In the genomic region with DNA sequence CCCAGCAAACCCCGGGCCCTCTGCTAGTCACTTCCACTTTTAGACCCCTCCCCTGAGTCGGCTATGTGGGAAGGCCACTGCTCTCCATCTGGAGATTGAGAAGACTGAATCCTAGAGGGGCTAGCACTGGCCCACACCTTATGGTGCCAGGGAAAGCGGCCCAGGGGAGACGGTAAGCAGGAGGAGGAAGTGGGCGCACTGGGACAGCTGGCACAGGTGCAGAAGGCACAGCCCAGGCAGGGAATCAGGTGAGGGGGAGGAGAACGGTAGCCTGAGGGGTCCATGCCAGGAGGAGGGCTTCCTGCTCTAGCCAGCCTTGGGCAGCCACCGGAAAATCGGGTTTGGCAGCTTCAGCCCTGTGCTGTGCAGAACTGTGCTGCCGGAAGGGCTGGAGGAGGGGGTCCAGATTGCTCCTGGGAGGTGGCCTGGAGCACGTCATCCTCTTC, we compare ENCODE assay signal across 9 mouse cellular contexts. TPM values are rescaled to one million over a fixed set of nuclear protein-coding genes. Genes with fewer than 3 reads are reported as not detected.
DNase-seq lines count a peak whose midpoint lies in the region; ATAC-seq and TF ChIP-seq lines count a peak whose summit lies in the region.
"Had no signal": no experiment of that assay in that cellular context is flagged by ENCODE, and none has a peak within 500 bp of the region (broad histone marks: within the 10 kb centered on the region; RNA-seq: fewer than 3 reads in every experiment).

No protein-coding gene starts in this region.

- no peak overlapping the region for H3K9ac ChIP-seq in hindbrain, embryonic 15.5 days

- H3K36me3 ChIP-seq in hindbrain, embryonic 15.5 days: no peaks in the 10 kb centered on the region
- no peaks in the 10 kb centered on the region for H3K36me3 ChIP-seq in macrophage (ENCODE audit: inconsistent target)

- H3K4me3 ChIP-seq in gastrocnemius, adult 2 months: peak overlapping the region; percentile 64
- no peak overlapping the region; the same call in 1 of the 2 replicates for H3K4me3 ChIP-seq in hindbrain, embryonic 15.5 days
- H3K4me3 ChIP-seq in macrophage (ENCODE audit: inconsistent target): peak overlapping the region; percentile 11; the same call in 1 of the 2 replicates

- H3K9me3 ChIP-seq in hindbrain, embryonic 15.5 days: no peaks in the 10 kb centered on the region

- H3K4me1 ChIP-seq in hindbrain, embryonic 15.5 days (replicated peaks): peaks cover 15% of the 10 kb centered on the region

- H3K27ac ChIP-seq in gastrocnemius, adult 2 months: peak overlapping the region; percentile 87
- peak overlapping the region; percentile 66 for H3K27ac ChIP-seq in hindbrain, embryonic 15.5 days (replicated peaks)
- peak overlapping the region; percentile 83 for H3K27ac ChIP-seq in macrophage

- WGBS in hindbrain, embryonic 15.5 days: 23% methylated on average over 10 of the region's 10 CpGs
- WGBS in macrophage (ENCODE audit: missing documents): 5% methylated on average over 10 of the region's 10 CpGs

- TF ChIP-seq CTCF in gastrocnemius, adult 2 months (IDR thresholded peaks at IDR 0.05): no peak

- peak; percentile 87 for ATAC-seq in hindbrain, embryonic 15.5 days (ENCODE audit: low FRiP score, low read depth)

- peak overlapping the region; percentile 41 for H3K4me2 ChIP-seq in hindbrain, embryonic 15.5 days

- H3K79me2 ChIP-seq in macrophage (ENCODE audit: inconsistent target): no peaks in the 10 kb centered on the region

- DNase-seq in Muller cell, postnatal 12 days (ENCODE audit: inconsistent ontology term): peak; percentile 76
- DNase-seq in cerebellum, postnatal 10 days: peak; percentile 99
- DNase-seq in gastrocnemius, adult 2 months: peak; percentile 62
- peak; percentile 72 to 88 for DNase-seq in left cerebral cortex, postnatal 14 days (ENCODE audit: low spot score in 2 of 2)
- DNase-seq in right cerebral cortex, postnatal 25 days: peak; percentile 82
- DNase-seq in c-Kit-positive CD71-positive TER-119-positive erythroid progenitor cells, embryonic 14.5 days (ENCODE audit: low spot score): no peak

- intact Hi-C loops in gastrocnemius, adult 2 months (cut with DNase I): no loop called here
- intact Hi-C loops in left cerebral cortex, postnatal 14 days (cut with DNase I): loop anchor here (5.0 kb wide), 1 partner anchor 46 kb away; the partner anchor contains the start of gene Pik3r3

- H3K27me3 ChIP-seq in hindbrain, embryonic 15.5 days: no peaks in the 10 kb centered on the region

RNA-seq across cellular contexts. Expression of gene Gm49337, which starts 3.4 kb away (rescaled TPM):
- total RNA-seq in gastrocnemius, adult 2 months (2021): under 1 TPM in 1 of 2 experiments, not detected in 1; 0.47 TPM
- not detected in 2 replicates for polyA plus RNA-seq in hindbrain, embryonic 15.5 days (2015; fragmentation: Nextera tagmentation; extraction: Ambion mirVana)
- total RNA-seq in left cerebral cortex, postnatal 14 days (2021): 1 to 10 TPM in 1 of 2 experiments, not detected in 1; 2.0 TPM
- 1 to 10 TPM in 2 of 26 experiments, under 1 TPM in 1, not detected in 23; 0.61 to 1.1 (median 1.1) TPM for total RNA-seq in macrophage (2018; cell fraction: chromatin; rRNA removed)
- not detected for total RNA-seq in macrophage (2018; cell fraction: cytosol; rRNA removed)
- total RNA-seq in macrophage (2018; cell fraction: nucleus; rRNA removed): not detected
- polyA plus RNA-seq in macrophage (2018): not detected in 3 replicates
- total RNA-seq: adrenal gland, adult 18-20 months had no signal

RNA-seq across cellular contexts. Expression of gene 1700042G07Rik, which starts 3.4 kb away (rescaled TPM):
- total RNA-seq in gastrocnemius, adult 2 months (2021): not detected
- polyA plus RNA-seq in hindbrain, embryonic 15.5 days (2015; fragmentation: Nextera tagmentation; extraction: Ambion mirVana): not detected in 2 replicates
- total RNA-seq in left cerebral cortex, postnatal 14 days (2021): not detected
- not detected for total RNA-seq in macrophage (2018; cell fraction: chromatin; rRNA removed)
- total RNA-seq in macrophage (2018; cell fraction: cytosol; rRNA removed): not detected
- total RNA-seq in macrophage (2018; cell fraction: nucleus; rRNA removed): not detected
- polyA plus RNA-seq in macrophage (2018): not detected in 3 replicates
- total RNA-seq: adrenal gland, adult 18-20 months had no signal

RNA-seq across cellular contexts. Expression of gene Tspan1, which starts 9.2 kb away (rescaled TPM):
- total RNA-seq in gastrocnemius, adult 2 months (2021): under 1 TPM in 1 of 2 experiments, not detected in 1; 0.17 TPM
- 0.21 TPM in 1 of 2 replicates, not detected in the other for polyA plus RNA-seq in hindbrain, embryonic 15.5 days (2015; fragmentation: Nextera tagmentation; extraction: Ambion mirVana)
- total RNA-seq in left cerebral cortex, postnatal 14 days (2021): under 1 TPM in 1 of 2 experiments, not detected in 1; 0.47 TPM
- not detected for total RNA-seq in macrophage (2018; cell fraction: chromatin; rRNA removed)
- not detected for total RNA-seq in macrophage (2018; cell fraction: cytosol; rRNA removed)
- not detected for total RNA-seq in macrophage (2018; cell fraction: nucleus; rRNA removed)
- polyA plus RNA-seq in macrophage (2018): not detected in 3 replicates
- total RNA-seq: adrenal gland, adult 18-20 months had no signal

RNA-seq across cellular contexts. Expression of gene Lurap1, which starts 25.4 kb away (rescaled TPM):
- total RNA-seq in gastrocnemius, adult 2 months (2021): 1 to 10 TPM; 4.9 to 6.9 TPM
- 2.5 and 2.9 TPM in 2 replicates for polyA plus RNA-seq in hindbrain, embryonic 15.5 days (2015; fragmentation: Nextera tagmentation; extraction: Ambion mirVana)
- 10 to 100 TPM; 23.3 to 29.5 TPM for total RNA-seq in left cerebral cortex, postnatal 14 days (2021)
- total RNA-seq in macrophage (2018; cell fraction: chromatin; rRNA removed): under 1 TPM in 17 of 26 experiments, not detected in 9; 0.12 to 0.67 (median 0.18) TPM
- total RNA-seq in macrophage (2018; cell fraction: cytosol; rRNA removed): under 1 TPM in 19 of 26 experiments, not detected in 7; 0.03 to 0.24 (median 0.09) TPM
- under 1 TPM in 18 of 26 experiments, not detected in 8; 0.06 to 0.99 (median 0.16) TPM for total RNA-seq in macrophage (2018; cell fraction: nucleus; rRNA removed)
- 0.09 to 0.10 TPM in 2 of 3 replicates, not detected in the other for polyA plus RNA-seq in macrophage (2018)

RNA-seq across cellular contexts. Expression of gene Pik3r3, which starts 44.9 kb away (rescaled TPM):
- 1 to 10 TPM; 5.6 to 7.3 TPM for total RNA-seq in gastrocnemius, adult 2 months (2021)
- 55.5 and 58.4 TPM in 2 replicates for polyA plus RNA-seq in hindbrain, embryonic 15.5 days (2015; fragmentation: Nextera tagmentation; extraction: Ambion mirVana)
- total RNA-seq in left cerebral cortex, postnatal 14 days (2021): 10 to 100 TPM; 39.6 to 46.0 TPM
- total RNA-seq in macrophage (2018; cell fraction: chromatin; rRNA removed): 1 to 10 TPM; 1.6 to 5.6 (median 2.6) TPM
- 1 to 10 TPM in 1 of 26 experiments, under 1 TPM in 25; 0.38 to 1.0 (median 0.61) TPM for total RNA-seq in macrophage (2018; cell fraction: cytosol; rRNA removed)
- total RNA-seq in macrophage (2018; cell fraction: nucleus; rRNA removed): 1 to 10 TPM in 25 of 26 experiments, under 1 TPM in 1; 0.75 to 5.6 (median 2.3) TPM
- 0.47 to 1.1 TPM (median 0.63 TPM) in 3 replicates for polyA plus RNA-seq in macrophage (2018)
